Comparison of ENCODE assay signal across 14 mouse cellular contexts in the genomic region with DNA sequence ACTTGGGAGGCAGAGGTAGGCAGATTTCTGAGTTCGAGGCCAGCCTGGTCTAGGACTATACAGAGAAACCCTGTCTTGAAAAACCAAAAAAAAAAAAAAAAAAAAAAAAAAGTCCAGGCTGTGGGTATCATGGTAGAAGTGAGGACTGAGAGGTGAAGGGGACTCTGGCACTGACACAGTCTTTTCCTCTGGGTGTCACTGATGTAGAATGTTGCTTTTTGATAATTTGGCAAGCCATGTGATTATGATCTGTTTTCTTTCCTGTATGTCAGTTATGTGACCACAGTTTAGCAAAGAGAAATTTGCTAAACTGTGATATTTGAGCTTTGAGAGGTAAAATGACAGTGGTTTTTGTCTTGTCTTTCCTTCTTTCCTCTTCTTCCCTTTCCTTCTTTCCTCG. TPM values are rescaled to one million over a fixed set of nuclear protein-coding genes. Genes with fewer than 3 reads are reported as not detected.
DNase-seq lines count a peak whose midpoint lies in the region; ATAC-seq lines count a peak whose summit lies in the region.
"Had no signal": no experiment of that assay in that cellular context is flagged by ENCODE, and none has a peak within 500 bp of the region (broad histone marks: within the 10 kb centered on the region; RNA-seq: fewer than 3 reads in every experiment).

No protein-coding gene starts in this region.

- DNase-seq in CD4-positive helper T cell, adult 2 months (ENCODE audit: low read depth, low spot score): peak; percentile 75
- DNase-seq in naive thymus-derived CD4-positive, alpha-beta T cell, adult 2 months (ENCODE audit: low read depth): peak; percentile 13
- DNase-seq in kidney, postnatal 10 days: no peak
- DNase-seq in cerebellum, adult 11-12 months: no peak
- no peak for DNase-seq in gastrocnemius, postnatal 25 days
- DNase-seq in layer of hippocampus, postnatal 25 days (ENCODE audit: extremely low spot score in 1 of 2, low spot score in 1 of 2): no peak
- DNase-seq: adrenal gland, postnatal 10 days; cerebellum, adult 8-10 months; cerebellum, postnatal 25 days; gastrocnemius, postnatal 14 days; kidney, adult 11 months had no signal

- ATAC-seq in activated CD4-positive, CD25-positive, alpha-beta regulatory T cell, adult 4 months: peak; percentile 38
- ATAC-seq in inflammation-experienced regulatory T-cells, adult 6 months: peak; percentile 35
- ATAC-seq: forebrain, embryonic 16.5 days had no signal

RNA-seq across cellular contexts. Expression of a gene that starts 47.8 kb away (rescaled TPM):
- 10 to 100 TPM in 1 of 2 experiments, 1 to 10 TPM in 1; 10.0 to 11.8 TPM for polyA plus RNA-seq in activated CD4-positive, CD25-positive, alpha-beta regulatory T cell, adult 4 months (2017; shearing (Covaris generic))
- polyA plus RNA-seq in inflammation-experienced regulatory T-cells, adult 6 months (2017; shearing (Covaris generic)): 10 to 100 TPM in 2 of 3 experiments, 1 to 10 TPM in 1; 8.7 to 11.9 (median 10.4) TPM
- total RNA-seq in gastrocnemius, postnatal 25 days (2021): 10 to 100 TPM; 14.3 to 14.9 TPM
- total RNA-seq in layer of hippocampus, postnatal 25 days (2021): 10 to 100 TPM; 32.5 to 34.8 TPM

Comparison
In these comparisons a context has a peak if more than half of its experiments do, and no peak if none do; other contexts are left out.
1. DNase-seq: peak in CD4-positive helper T cell, adult 2 months (single experiment) and naive thymus-derived CD4-positive, alpha-beta T cell, adult 2 months (single experiment); none in kidney, postnatal 10 days (single experiment), cerebellum, adult 11-12 months (single experiment), gastrocnemius, postnatal 25 days (single experiment) and layer of hippocampus, postnatal 25 days (0 of 2).